Mouse (Mus musculus) lung, embryonic 16.5 days (tissue): Measurements from ENCODE around the gene Dock2. TPM values are rescaled to one million over a fixed set of nuclear protein-coding genes. Genes with fewer than 3 reads are reported as not detected.
A peak's percentile ranks its signal among the peaks of the same experiment; 100 is the strongest.

ENCODE experiments used
- ATAC-seq: fragments of 200-750 bp; cut with Nextera tagmentation; 2 replicates; pipeline ENCODE4 v1.8.0; 2017; ENCODE audit warnings: low read depth, mild to moderate bottlenecking, moderate library complexity
- H3K27ac ChIP-seq: fragments of 300-500 bp; sonication (generic); 2 replicates; pipeline ENCODE4 v1.5.1; 2014; ENCODE audit warnings: mild to moderate bottlenecking, control low read depth, low read length
- H3K27me3 ChIP-seq: fragments of 300-500 bp; sonication (generic); 2 replicates; pipeline ENCODE4 v1.6.1; 2014; ENCODE audit warnings: low read depth, low read length, mixed read lengths; ENCODE audit not compliant: control insufficient read depth, insufficient read depth
- H3K36me3 ChIP-seq: fragments of 300-500 bp; sonication (generic); 2 replicates; pipeline ENCODE4 v1.6.1; 2014; ENCODE audit warnings: low read length; ENCODE audit not compliant: control insufficient read depth, insufficient read depth
- H3K4me1 ChIP-seq: fragments of 300-500 bp; sonication (generic); replicated peaks from 2 replicates; pipeline ENCODE4 v1.6.1; 2014; ENCODE audit warnings: low read length, mixed read lengths; ENCODE audit not compliant: control insufficient read depth, insufficient read depth
- H3K4me2 ChIP-seq: fragments of 300-500 bp; sonication (generic); 2 replicates; pipeline ENCODE4 v1.6.1; 2014; ENCODE audit warnings: low read depth, low read length, control low read depth
- H3K4me3 ChIP-seq: fragments of 300-500 bp; sonication (generic); 2 replicates; pipeline ENCODE4 v1.5.1; 2014; ENCODE audit warnings: mild to moderate bottlenecking, low read length, control low read depth
- H3K9ac ChIP-seq: fragments of 300-500 bp; sonication (generic); 2 replicates; pipeline ENCODE4 v1.6.1; 2014; ENCODE audit warnings: low read length, control low read depth
- H3K9me3 ChIP-seq: fragments of 300-500 bp; sonication (generic); 2 replicates; pipeline ENCODE4 v1.6.1; 2016; ENCODE audit warnings: low read length; ENCODE audit not compliant: control insufficient read depth
- WGBS: fragments of 180-500 bp; shearing (Covaris S2); extraction: QIAGEN DNeasy Blood & Tissue Kit; methylation state at CpG from one replicate; pipeline ENCODE4 v1.1.7; 2014; 5-methylcytosine and 5-hydroxymethylcytosine counted together
- polyA plus RNA-seq: library from polyadenylated mRNA; unstranded; fragments of >200 nt; fragmentation: Nextera tagmentation; extraction: Ambion mirVana; gene quantifications from 2 replicates; pipeline ENCODE4 v1.2.1, GENCODE M21; 2015

Gene Dock2
- polyA plus RNA-seq, 1 experiment from 2014 or later: 1.9 TPM

DNA sequence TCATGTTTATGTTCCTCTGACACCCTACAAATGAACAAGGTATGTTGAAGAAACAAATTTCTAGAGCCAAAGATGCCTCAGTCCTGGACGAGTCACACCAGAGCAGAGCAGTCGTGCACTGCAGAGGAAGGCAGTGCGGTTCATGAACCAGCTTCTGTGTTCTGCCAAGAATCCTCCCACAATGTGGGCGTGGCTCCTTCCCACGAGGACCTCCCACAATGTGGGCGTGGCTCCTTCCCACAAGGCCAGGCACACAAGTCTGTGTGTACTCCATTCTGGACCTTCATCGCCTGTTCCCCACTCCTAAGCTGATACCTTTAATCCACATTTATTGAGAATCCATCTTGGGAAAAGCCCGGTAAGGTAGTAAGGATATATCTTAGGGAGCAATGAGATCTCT lies 8.2 kb upstream of the Dock2 start:
- WGBS: 44% methylated on average over 8 of the region's 8 CpGs
- H3K9ac ChIP-seq: no peak overlapping the region

DNA sequence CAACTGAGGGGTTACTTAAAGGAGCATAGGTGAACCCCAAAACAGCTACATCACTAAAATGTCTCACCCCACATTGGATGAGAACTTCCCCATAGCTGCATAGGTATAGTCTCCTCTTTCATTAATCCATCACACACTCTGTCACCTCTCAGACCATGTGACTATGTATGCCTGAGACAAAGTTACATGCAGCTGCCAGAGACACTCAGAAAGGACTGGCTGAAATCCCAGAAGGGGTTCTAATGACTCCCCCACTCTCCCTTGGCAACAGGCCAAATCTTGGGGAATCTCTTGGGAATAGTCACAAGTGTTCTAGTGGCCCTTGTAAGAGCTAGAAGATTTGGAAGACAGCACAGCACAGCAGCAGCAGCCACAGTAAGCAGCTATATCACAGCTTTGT lies 1.2 kb upstream of the Dock2 start:
- Histone ChIP-seq H3K4me1 (no peaks in the 10 kb centered on the region), H3K4me3 (no peak overlapping the region), H3K9me3 (no peaks in the 10 kb centered on the region), H3K9ac (no peak overlapping the region), H3K27me3 (no peaks in the 10 kb centered on the region), H3K27ac (no peak overlapping the region), H3K36me3 (no peaks in the 10 kb centered on the region), H3K4me2 (no peak overlapping the region)
- ATAC-seq: peak; percentile 47; the same call in 1 of the 2 replicates

More for the DNA sequence above, 8.2 kb upstream of the Dock2 start:
- no peak for ATAC-seq
- no peak overlapping the region for H3K4me2 ChIP-seq
- no peaks in the 10 kb centered on the region for H3K36me3 ChIP-seq
- no peak overlapping the region for H3K27ac ChIP-seq
- H3K4me1 ChIP-seq: no peaks in the 10 kb centered on the region
- H3K9me3 ChIP-seq: no peaks in the 10 kb centered on the region
- no peaks in the 10 kb centered on the region for H3K27me3 ChIP-seq
- no peak overlapping the region for H3K4me3 ChIP-seq

DNA sequence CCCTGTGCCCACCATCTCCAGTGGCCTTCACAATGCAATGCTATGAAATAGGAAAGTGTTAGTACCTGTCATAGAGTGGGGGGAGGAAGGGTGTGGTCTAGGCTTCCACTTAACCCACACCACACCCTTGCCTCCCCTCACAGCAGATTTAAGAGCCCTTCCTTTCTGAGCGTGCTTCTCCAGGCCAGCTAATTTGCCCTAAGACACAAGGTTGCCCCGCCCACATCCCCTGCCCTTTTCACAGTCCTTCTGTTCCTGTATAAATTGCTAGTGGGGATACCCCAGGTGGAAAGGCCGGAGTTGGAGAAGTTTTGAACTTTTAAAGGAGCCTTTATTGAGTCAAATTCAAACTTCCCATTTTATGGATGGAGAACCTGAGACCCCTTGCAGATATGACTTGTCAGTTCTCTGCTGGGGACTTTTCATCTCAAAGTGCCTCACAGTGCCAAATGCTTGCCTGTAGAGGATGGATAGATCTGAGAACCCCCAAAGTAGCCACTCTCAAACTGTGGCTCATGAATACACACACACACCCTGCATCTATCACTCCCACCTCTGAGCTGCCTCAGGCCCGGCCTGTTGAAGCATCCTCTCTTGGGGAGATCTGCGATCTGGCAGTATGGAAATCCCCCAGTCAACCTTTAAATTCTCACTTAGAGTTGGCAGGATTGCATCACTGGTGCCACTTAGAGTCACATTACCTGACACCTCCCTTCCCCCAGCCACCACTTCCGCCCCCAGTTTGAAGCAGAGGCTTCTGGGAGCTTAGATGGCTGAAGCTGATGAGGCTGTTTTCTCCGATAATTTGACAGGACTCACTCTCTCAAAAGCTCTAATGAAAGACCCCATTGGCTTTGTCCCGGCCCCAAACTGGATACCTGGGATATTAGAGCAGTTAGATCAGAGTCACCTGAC lies 919 bp downstream of the Dock2 start:
- H3K27ac ChIP-seq: no peak overlapping the region

DNA sequence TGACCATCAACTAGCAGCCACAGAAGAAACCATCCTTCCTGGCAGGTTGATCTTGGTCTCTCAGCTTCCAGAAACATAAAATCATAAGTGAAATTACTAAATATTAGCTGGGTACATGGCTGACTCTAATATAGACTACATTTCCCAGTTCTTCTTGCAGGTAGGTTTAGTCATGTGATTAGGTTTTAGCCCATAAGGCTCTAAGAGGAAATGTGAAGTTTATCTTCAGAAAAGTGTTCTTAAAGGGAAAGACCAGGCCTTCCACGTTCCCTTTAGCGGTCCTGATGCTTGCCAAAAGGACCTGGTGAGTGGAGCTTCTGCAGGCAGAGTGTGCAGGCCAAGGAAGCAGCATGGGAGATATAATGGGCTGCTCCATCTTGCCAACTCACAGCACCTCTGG lies 2.9 kb downstream of the Dock2 start:
- WGBS: 69% methylated on average over 2 of the region's 2 CpGs
- Histone ChIP-seq H3K4me2 (no peak overlapping the region), H3K4me3 (no peak overlapping the region), H3K27me3 (no peaks in the 10 kb centered on the region), H3K9ac (no peak overlapping the region), H3K36me3 (no peaks in the 10 kb centered on the region), H3K9me3 (no peaks in the 10 kb centered on the region), H3K4me1 (no peaks in the 10 kb centered on the region), H3K27ac (no peak overlapping the region)
- no peak for ATAC-seq

More for the DNA sequence above, 919 bp downstream of the Dock2 start:
- WGBS: 62% methylated on average over 8 of the region's 8 CpGs
- Histone ChIP-seq H3K4me2 (no peak overlapping the region), H3K4me1 (no peaks in the 10 kb centered on the region), H3K36me3 (no peaks in the 10 kb centered on the region), H3K4me3 (0 out of 2 replicates have a peak overlapping the region, but pooled peaks have one; percentile 8), H3K9ac (no peak overlapping the region), H3K9me3 (no peaks in the 10 kb centered on the region), H3K27me3 (no peaks in the 10 kb centered on the region)
- ATAC-seq: no peak

DNA sequence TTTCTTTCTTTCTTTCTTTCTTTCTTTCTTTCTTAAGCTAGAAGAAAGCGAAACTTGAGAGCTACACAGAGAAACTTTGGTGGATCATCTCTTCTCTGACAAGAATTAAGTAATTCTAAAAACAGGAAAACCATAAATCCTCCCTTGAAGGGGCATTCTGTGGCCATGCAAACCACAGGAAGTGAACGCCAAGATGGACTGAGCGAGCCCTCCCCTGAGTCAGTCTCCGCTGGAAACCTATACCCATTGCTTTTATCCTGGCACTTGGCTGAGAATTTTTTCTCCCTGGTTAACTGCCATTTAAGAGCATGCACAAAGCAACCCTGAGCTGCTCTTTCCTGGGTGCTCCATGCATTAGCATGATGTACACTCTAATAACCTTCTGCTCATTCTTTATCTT lies 3.7 kb downstream of the Dock2 start:
- no peak for ATAC-seq
- no peak overlapping the region for H3K27ac ChIP-seq
- no peaks in the 10 kb centered on the region for H3K4me1 ChIP-seq
- no peaks in the 10 kb centered on the region for H3K27me3 ChIP-seq
- no peaks in the 10 kb centered on the region for H3K9me3 ChIP-seq
- no peak overlapping the region for H3K9ac ChIP-seq
- no peak overlapping the region for H3K4me3 ChIP-seq
- H3K36me3 ChIP-seq: no peaks in the 10 kb centered on the region
- WGBS: 79% methylated on average over 4 of the region's 4 CpGs
- no peak overlapping the region for H3K4me2 ChIP-seq

DNA sequence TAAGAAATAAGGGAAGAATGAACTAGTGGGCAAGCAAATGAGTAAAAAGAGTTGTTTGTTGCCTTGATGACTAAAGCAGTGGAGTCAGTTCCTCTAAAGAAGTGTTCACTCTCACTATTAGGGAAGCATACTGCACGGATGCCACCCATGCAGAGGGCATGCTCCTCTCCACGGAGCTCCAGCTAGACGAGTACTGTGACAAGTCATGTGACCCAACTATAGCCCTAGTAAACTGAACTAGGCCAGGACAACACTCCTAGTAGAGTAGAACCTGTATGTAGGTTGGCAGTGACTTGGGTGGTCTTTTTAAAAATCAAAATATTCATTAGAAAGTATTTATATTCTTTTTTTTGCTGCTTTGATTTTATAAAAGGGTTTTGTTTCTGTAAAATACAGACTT lies 5.3 kb downstream of the Dock2 start:
- Histone ChIP-seq H3K36me3 (no peaks in the 10 kb centered on the region), H3K4me1 (no peaks in the 10 kb centered on the region), H3K9me3 (no peaks in the 10 kb centered on the region), H3K4me3 (no peak overlapping the region), H3K9ac (no peak overlapping the region), H3K27me3 (no peaks in the 10 kb centered on the region), H3K27ac (no peak overlapping the region), H3K4me2 (no peak overlapping the region)
- WGBS: 64% methylated on average over 3 of the region's 3 CpGs
- ATAC-seq: no peak

DNA sequence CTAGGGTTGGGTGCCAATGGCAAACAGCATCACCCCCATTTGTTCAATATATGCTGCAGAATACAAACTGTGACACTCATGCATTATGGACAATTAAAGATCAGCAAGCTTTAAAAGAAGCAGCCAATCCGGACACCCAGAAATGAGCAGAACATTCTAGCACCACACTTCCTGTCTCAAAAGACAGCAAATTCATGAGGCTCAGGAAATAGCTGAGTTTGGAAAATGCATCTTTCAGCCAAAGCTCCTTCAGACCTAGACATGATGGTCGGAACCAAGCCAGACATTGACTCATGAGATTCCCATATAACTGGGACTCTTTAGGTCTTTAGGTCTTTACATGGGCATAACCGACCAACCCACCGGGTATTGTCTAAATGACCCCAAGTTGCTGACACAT lies 6.2 kb downstream of the Dock2 start:
- ATAC-seq: no peak
- no peak overlapping the region for H3K4me3 ChIP-seq
- H3K27me3 ChIP-seq: no peaks in the 10 kb centered on the region
- no peak overlapping the region for H3K4me2 ChIP-seq
- H3K9me3 ChIP-seq: no peaks in the 10 kb centered on the region
- no peak overlapping the region for H3K9ac ChIP-seq
- H3K27ac ChIP-seq: no peak overlapping the region
- no peaks in the 10 kb centered on the region for H3K4me1 ChIP-seq
- H3K36me3 ChIP-seq: no peaks in the 10 kb centered on the region
- WGBS: 84% methylated on average over 4 of the region's 4 CpGs

DNA sequence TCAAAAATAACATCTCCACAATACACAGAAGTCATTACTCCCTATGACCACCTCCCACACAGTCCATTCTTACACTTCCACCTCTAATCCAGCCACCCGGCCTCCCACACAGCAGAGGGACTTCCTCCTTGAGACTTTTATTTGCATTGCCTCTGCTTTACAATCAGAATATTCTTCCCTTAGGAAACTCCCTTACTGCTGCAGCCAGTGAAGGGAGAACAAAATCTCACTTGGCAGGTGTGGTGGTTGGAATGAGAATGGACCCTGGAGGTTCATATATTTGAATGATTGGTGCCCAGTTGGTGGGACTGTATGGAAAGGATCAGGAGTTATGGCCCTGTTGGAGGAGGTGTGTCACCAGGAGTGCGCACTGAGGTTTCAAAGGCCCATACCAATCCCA lies 7.6 kb downstream of the Dock2 start:
- Histone ChIP-seq H3K9me3 (no peaks in the 10 kb centered on the region), H3K27ac (no peak overlapping the region), H3K36me3 (no peaks in the 10 kb centered on the region), H3K27me3 (no peaks in the 10 kb centered on the region), H3K4me3 (no peak overlapping the region), H3K9ac (no peak overlapping the region), H3K4me2 (no peak overlapping the region), H3K4me1 (no peaks in the 10 kb centered on the region)
- WGBS: 66% methylated on average over 2 of the region's 2 CpGs
- no peak for ATAC-seq

DNA sequence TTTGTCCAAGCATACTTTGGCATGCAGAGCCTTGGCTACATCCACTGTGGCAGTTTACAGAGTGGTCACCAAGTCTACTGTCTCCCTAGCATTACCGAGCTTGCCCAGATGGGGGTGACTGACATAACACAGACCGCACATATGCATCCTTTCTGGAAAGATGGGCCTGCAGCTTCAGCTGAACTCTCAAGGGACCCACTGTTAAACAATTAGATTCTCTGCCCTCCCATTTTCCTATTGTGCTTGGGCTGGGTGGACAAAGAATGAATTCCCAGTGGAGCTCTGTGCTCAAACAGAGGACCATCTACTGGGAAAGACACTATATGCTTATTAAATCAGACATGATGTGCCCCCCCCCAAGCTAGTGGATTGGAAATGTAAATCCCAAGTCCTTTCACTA lies 9.1 kb downstream of the Dock2 start:
- no peak overlapping the region for H3K9ac ChIP-seq
- no peak for ATAC-seq
- no peaks in the 10 kb centered on the region for H3K36me3 ChIP-seq
- no peaks in the 10 kb centered on the region for H3K9me3 ChIP-seq
- no peak overlapping the region for H3K4me2 ChIP-seq
- H3K4me3 ChIP-seq: no peak overlapping the region
- H3K27me3 ChIP-seq: no peaks in the 10 kb centered on the region
- H3K27ac ChIP-seq: no peak overlapping the region
- H3K4me1 ChIP-seq: no peaks in the 10 kb centered on the region
- 68% methylated on average over 2 of the region's 2 CpGs for WGBS
